ENCODE assay signal across 10 mouse cellular contexts in genomic region chr1:164009235-164009634, GRCm38 (mm10). TPM values are rescaled to one million over a fixed set of nuclear protein-coding genes. Genes with fewer than 3 reads are reported as not detected.
DNase-seq lines count a peak whose midpoint lies in the region; ATAC-seq and TF ChIP-seq lines count a peak whose summit lies in the region.
"Had no signal": no experiment of that assay in that cellular context is flagged by ENCODE, and none has a peak within 500 bp of the region (broad histone marks: within the 10 kb centered on the region; RNA-seq: fewer than 3 reads in every experiment).

No protein-coding gene starts in this region.

- H3K4me2 ChIP-seq in neural tube, embryonic 15.5 days, result no peak overlapping the region
- H3K4me2 ChIP-seq: hindbrain, embryonic 15.5 days had no signal

- no peaks in the 10 kb centered on the region for H3K27me3 ChIP-seq in neural tube, embryonic 15.5 days (replicated peaks)
- H3K27me3 ChIP-seq: hindbrain, embryonic 15.5 days had no signal

- no peak for ATAC-seq in neural tube, embryonic 15.5 days (ENCODE audit: low FRiP score)

- no peak overlapping the region for H3K27ac ChIP-seq in neural tube, embryonic 15.5 days (replicated peaks)
- H3K27ac ChIP-seq: hindbrain, embryonic 15.5 days had no signal

- H3K36me3 ChIP-seq in neural tube, embryonic 15.5 days, result no peaks in the 10 kb centered on the region
- H3K36me3 ChIP-seq: hindbrain, embryonic 15.5 days had no signal

- no peak for TF ChIP-seq POLR2A in brain, embryonic 14.5 days (IDR thresholded peaks at IDR 0.05; ENCODE audit: borderline replicate concordance, extremely low read depth, insufficient read depth, insufficient read length, poor library complexity, severe bottlenecking)

- peak; percentile 43; the same call in 1 of the 2 replicates for TF ChIP-seq CTCF in brain, embryonic 14.5 days (IDR thresholded peaks at IDR 0.05; ENCODE audit: borderline replicate concordance, extremely low read depth, insufficient read depth, insufficient read length)

- peak; percentile 55 for DNase-seq in heart, adult 11 months
- no peak for DNase-seq in heart, adult 8-10 months (ENCODE audit: low spot score)
- peak; percentile 21 for DNase-seq in neural tube, embryonic 10.5 days (ENCODE audit: extremely low spot score, low spot score)
- DNase-seq in brain, embryonic 14.5 days (ENCODE audit: low read depth), result peak; percentile 42
- DNase-seq in lung, postnatal 10 days, result peak; percentile 19
- DNase-seq in frontal cortex, postnatal 10 days (ENCODE audit: low spot score in 2 of 2), result no peak
- no peak for DNase-seq in cerebellum, adult 11 months

- no peak overlapping the region for H3K9ac ChIP-seq in neural tube, embryonic 15.5 days (replicated peaks)
- H3K9ac ChIP-seq: hindbrain, embryonic 15.5 days had no signal

- H3K9me3 ChIP-seq in neural tube, embryonic 15.5 days (replicated peaks), result no peaks in the 10 kb centered on the region
- H3K9me3 ChIP-seq: hindbrain, embryonic 15.5 days had no signal

- no peaks in the 10 kb centered on the region for H3K4me1 ChIP-seq in neural tube, embryonic 15.5 days
- H3K4me1 ChIP-seq: hindbrain, embryonic 15.5 days had no signal

- WGBS in neural tube, embryonic 15.5 days, result 47% methylated on average over 2 of the region's 2 CpGs

- no peak overlapping the region for H3K4me3 ChIP-seq in neural tube, embryonic 15.5 days (replicated peaks)
- H3K4me3 ChIP-seq: hindbrain, embryonic 15.5 days; myocyte had no signal

RNA-seq across cellular contexts. Expression of gene Mettl18, which starts 14.5 kb away (rescaled TPM):
- 1 to 10 TPM; 3.3 to 4.8 (median 4.0) TPM for total RNA-seq in heart, adult 8-10 months (2022)
- 7.6 and 8.1 TPM in 2 replicates for polyA plus RNA-seq in neural tube, embryonic 15.5 days (2015; fragmentation: Nextera tagmentation; extraction: Ambion mirVana)
- 3.0 and 3.5 TPM in 2 replicates for polyA plus RNA-seq in brain, embryonic 14.5 days (2012; rRNA removed)

RNA-seq across cellular contexts. Expression of gene BC055324, which starts 14.6 kb away (rescaled TPM):
- total RNA-seq in heart, adult 8-10 months (2022), result 1 to 10 TPM in 1 of 4 experiments, under 1 TPM in 3; 0.55 to 1.0 (median 0.70) TPM
- polyA plus RNA-seq in neural tube, embryonic 15.5 days (2015; fragmentation: Nextera tagmentation; extraction: Ambion mirVana), result 3.8 and 6.8 TPM in 2 replicates
- polyA plus RNA-seq in brain, embryonic 14.5 days (2012; rRNA removed), result 8.2 and 13.0 TPM in 2 replicates

RNA-seq across cellular contexts. Expression of gene Sele, which starts 38.8 kb away (rescaled TPM):
- total RNA-seq in heart, adult 8-10 months (2022), result 1 to 10 TPM in 1 of 4 experiments, under 1 TPM in 3; 0.33 to 1.1 (median 0.54) TPM
- 0.29 TPM in 1 of 2 replicates, not detected in the other for polyA plus RNA-seq in neural tube, embryonic 15.5 days (2015; fragmentation: Nextera tagmentation; extraction: Ambion mirVana)
- 0.03 and 0.05 TPM in 2 replicates for polyA plus RNA-seq in brain, embryonic 14.5 days (2012; rRNA removed)
- polyA plus RNA-seq: hindbrain, embryonic 15.5 days; myocyte had no signal

RNA-seq across cellular contexts. Expression of gene Sell, which starts 52.5 kb away (rescaled TPM):
- 1 to 10 TPM in 3 of 4 experiments, under 1 TPM in 1; 0.71 to 3.5 (median 1.1) TPM for total RNA-seq in heart, adult 8-10 months (2022)
- 0.26 and 29.6 TPM in 2 replicates for polyA plus RNA-seq in neural tube, embryonic 15.5 days (2015; fragmentation: Nextera tagmentation; extraction: Ambion mirVana)
- 0.12 TPM in 1 of 2 replicates, not detected in the other for polyA plus RNA-seq in brain, embryonic 14.5 days (2012; rRNA removed)
- polyA plus RNA-seq: myocyte had no signal

Comparison
In these comparisons a context has a peak if more than half of its experiments do, and no peak if none do; other contexts are left out.
1. DNase-seq: peak in heart, adult 11 months (single experiment), neural tube, embryonic 10.5 days (single experiment), brain, embryonic 14.5 days (single experiment) and lung, postnatal 10 days (single experiment); none in heart, adult 8-10 months (single experiment), frontal cortex, postnatal 10 days (0 of 2) and cerebellum, adult 11 months (single experiment).